Mouse (Mus musculus) liver, adult 2 months (tissue): ENCODE measurements at regions not wholly inside any gene's neighbourhood (a gene's known extent, or its start where the extent isn't known, plus 50 kb on each side); places are given as distances from the start of the nearest gene placed in this dataset.

ENCODE experiments used
- CTCF ChIP-seq: fragments of 200-500 bp; IDR thresholded peaks from 2 replicates; pipeline ENCODE4 v1.5.1; 2011; ENCODE audit warnings: low read depth, low read length, control low read depth
- POLR2A ChIP-seq: fragments of 200-500 bp; IDR thresholded peaks from 2 replicates; pipeline ENCODE4 v1.6.1; 2011; ENCODE audit warnings: low read length, control low read depth; ENCODE audit not compliant: insufficient read depth; ENCODE audit errors: extremely low read depth

GRCm38 (mm10) chr5:116879761-116880160 is 236.2 kb downstream of the Suds3 start:
- TF ChIP-seq CTCF (no peak), POLR2A (no peak)
